Mouse (Mus musculus): ENCODE measurements around the gene Mfsd10.

The Mfsd10 gene

GRCm38 (mm10) chr5:34587881-34588280 is 49.1 kb downstream of the Mfsd10 start:
- 0 out of 2 replicates have a peak, but pooled peaks cover 1% of the 10 kb centered on the region for H3K36me3 ChIP-seq (ENCODE audit: control insufficient read depth, insufficient read depth, low read length, poor library complexity, severe bottlenecking)
- DNase-seq (ENCODE audit: low read depth, low spot score), result no peak
- no peaks in the 10 kb centered on the region; the same call in 1 of the 2 replicates for H3K27me3 ChIP-seq (ENCODE audit: control insufficient read depth, insufficient read depth, low read length, poor library complexity, severe bottlenecking)

GRCm38 (mm10) chr5:34585216-34585615 is 51.8 kb downstream of the Mfsd10 start:
- no peaks in the 10 kb centered on the region for H3K36me3 ChIP-seq (ENCODE audit: control insufficient read depth, insufficient read depth, low read length, poor library complexity, severe bottlenecking)
- H3K27me3 ChIP-seq (ENCODE audit: control insufficient read depth, insufficient read depth, low read length, poor library complexity, severe bottlenecking), result no peaks in the 10 kb centered on the region; the same call in 1 of the 2 replicates
- no peak for DNase-seq (ENCODE audit: low read depth, low spot score)

Measured in splenic B cell, adult 2 months (primary cell).